Mouse (Mus musculus) embryo, embryonic 10 days (tissue): ENCODE measurements around the gene Wnt10a.

Experiments used
- DNase-seq: peaks from one replicate; pipeline ENCODE4 v3.0.0-alpha.2; 2015; ENCODE audit warnings: low spot score

Wnt10a gene

GRCm38 (mm10) chr1:74791249-74791648 is at the start of gene Wnt10a:
Gene Wnt10a (plus strand): TSS chr1:74791516.
- DNase-seq, result no peak

- no peak for DNase-seq
Measured at GRCm38 (mm10) chr1:74747335-74747734, 44.0 kb upstream of the Wnt10a start.

GRCm38 (mm10) chr1:74748643-74749271 is 42.6 kb upstream of the Wnt10a start, which contains the start of gene Prkag3:
Gene Prkag3 (minus strand): TSS chr1:74749221.
- DNase-seq, result peak; percentile 76

- peak; percentile 34 for DNase-seq
Measured at GRCm38 (mm10) chr1:74749301-74749700, 42.0 kb upstream of the Wnt10a start.

GRCm38 (mm10) chr1:74750683-74751082 is 40.6 kb upstream of the Wnt10a start:
- DNase-seq, result no peak

- no peak for DNase-seq
Measured at GRCm38 (mm10) chr1:74752150-74752549, 39.2 kb upstream of the Wnt10a start.

GRCm38 (mm10) chr1:74752833-74753232 is 38.5 kb upstream of the Wnt10a start:
- DNase-seq, result no peak

- DNase-seq, result no peak
Measured at GRCm38 (mm10) chr1:74753266-74753974, 37.9 kb upstream of the Wnt10a start.

GRCm38 (mm10) chr1:74754175-74754785 is 37.0 kb upstream of the Wnt10a start:
- DNase-seq, result no peak

GRCm38 (mm10) chr1:74759773-74760172 is 31.5 kb upstream of the Wnt10a start:
- DNase-seq, result peak; percentile 67

- DNase-seq, result peak; percentile 93
Measured at GRCm38 (mm10) chr1:74763081-74763480, 28.2 kb upstream of the Wnt10a start.

- peak; percentile 60 for DNase-seq
Measured at GRCm38 (mm10) chr1:74770727-74771466, 20.4 kb upstream of the Wnt10a start.

GRCm38 (mm10) chr1:74771467-74771844 is 19.9 kb upstream of the Wnt10a start:
- no peak for DNase-seq

- DNase-seq, result no peak
Measured at GRCm38 (mm10) chr1:74771845-74771930, 19.6 kb upstream of the Wnt10a start, which contains the start of gene Wnt6. Gene Wnt6 (plus strand): TSS chr1:74771892.

GRCm38 (mm10) chr1:74771931-74772620 is 19.2 kb upstream of the Wnt10a start:
- no peak for DNase-seq

GRCm38 (mm10) chr1:74773136-74773535 is 18.2 kb upstream of the Wnt10a start:
- peak; percentile 87 for DNase-seq

GRCm38 (mm10) chr1:74774062-74774461 is 17.3 kb upstream of the Wnt10a start:
- no peak for DNase-seq

GRCm38 (mm10) chr1:74775816-74776215 is 15.5 kb upstream of the Wnt10a start:
- peak; percentile 36 for DNase-seq

- no peak for DNase-seq
Measured at GRCm38 (mm10) chr1:74778934-74779486, 12.3 kb upstream of the Wnt10a start.

GRCm38 (mm10) chr1:74782045-74782444 is 9.3 kb upstream of the Wnt10a start:
- no peak for DNase-seq

- DNase-seq, result peak; percentile 48
Measured at GRCm38 (mm10) chr1:74783554-74783953, 7.8 kb upstream of the Wnt10a start.
